Mouse (Mus musculus): ENCODE measurements around the gene Tmem30b. TPM values are rescaled to one million over a fixed set of nuclear protein-coding genes. Genes with fewer than 3 reads are reported as not detected.

The Tmem30b gene
- polyA plus RNA-seq (2012; rRNA removed), result 0.39 and 0.51 TPM in 2 replicates

GRCm38 (mm10) chr12:73546086-73546711 is at the start of gene Tmem30b:
Tmem30b (minus strand) TSS chr12:73546392.

GRCm38 (mm10) chr12:73584610-73585240 is 38.5 kb upstream of the Tmem30b start, which contains the start of gene Prkch:
Prkch (plus strand) TSS chr12:73584796.

Other genes with a start within 250 kb of the Tmem30b start
- gene Prkch, start 38.4 kb upstream of the Tmem30b start, polyA plus RNA-seq (2012; rRNA removed), result 7.4 and 9.5 TPM in 2 replicates

All from central nervous system, embryonic 18 days (tissue).